Mouse (Mus musculus) forelimb bud, embryonic 11.5 days (tissue): ENCODE measurements at regions not wholly inside any gene's neighbourhood (a gene's known extent, or its start where the extent isn't known, plus 50 kb on each side); places are given as distances from the start of the nearest gene placed in this dataset.

Source experiments
- DNase-seq: peaks from one replicate; pipeline ENCODE4 v3.0.0-alpha.2; 2012; ENCODE audit warnings: low read depth, low spot score

DNA sequence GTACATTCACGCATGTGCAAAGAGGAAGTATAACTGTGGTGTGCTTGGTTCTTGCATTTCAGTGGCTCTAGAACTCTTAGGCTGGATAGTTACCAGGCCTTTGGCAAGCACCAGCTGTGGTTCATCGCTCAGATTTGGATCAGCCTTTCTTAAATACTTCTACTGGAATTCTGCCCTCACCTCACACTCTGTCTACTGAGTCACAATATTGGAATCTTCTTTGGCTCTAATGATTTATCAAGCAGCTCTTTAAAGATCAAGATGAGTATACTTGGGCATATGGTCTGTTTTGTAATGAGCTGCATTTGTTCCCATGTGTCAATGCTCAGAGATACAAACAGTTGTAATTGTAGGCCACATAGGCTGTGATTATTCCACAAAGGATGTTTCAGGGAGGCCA, 197.5 kb downstream of the Icos start:
- no peak for DNase-seq

GRCm38 (mm10) chr1:61179461-61179860, 201.7 kb downstream of the Icos start:
- no peak for DNase-seq

DNA sequence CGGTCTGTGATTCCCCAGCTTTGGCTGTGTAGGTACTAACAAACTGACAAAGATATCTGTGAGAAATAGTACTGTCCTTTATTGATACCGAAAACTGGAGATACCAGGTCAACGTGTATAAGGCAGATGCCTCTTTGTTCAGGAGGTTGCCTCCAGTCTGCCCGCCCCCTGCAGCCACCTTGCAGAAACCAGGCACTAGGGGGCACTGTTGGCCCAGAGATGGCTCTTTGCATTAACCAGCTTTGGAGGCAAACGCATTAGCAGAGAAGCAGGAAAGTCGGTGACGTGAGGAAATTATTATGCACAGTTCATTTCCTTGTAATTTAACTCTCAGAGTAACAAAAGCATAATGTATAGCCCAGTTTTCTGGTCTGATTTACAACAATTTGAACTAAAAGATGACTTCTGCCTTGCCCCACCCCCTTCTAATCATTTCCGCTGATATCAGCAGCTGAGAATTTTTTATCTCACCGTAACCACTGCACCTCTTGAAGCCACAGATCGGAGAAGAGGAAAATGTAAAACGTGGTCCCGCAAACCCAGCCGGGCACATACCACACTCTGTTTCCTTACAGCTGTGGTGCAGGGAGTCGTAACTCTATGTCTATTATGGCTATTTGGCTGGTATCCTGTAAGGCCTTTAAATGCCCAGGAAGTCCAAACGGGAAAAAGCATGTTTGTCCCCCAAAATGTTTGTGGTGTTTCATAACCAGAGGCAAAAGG, 203.5 kb downstream of the Icos start:
- DNase-seq = peak; percentile 92

- no peak for DNase-seq
Observed at GRCm38 (mm10) chr1:61187381-61188100, 209.8 kb downstream of the Icos start.

DNA sequence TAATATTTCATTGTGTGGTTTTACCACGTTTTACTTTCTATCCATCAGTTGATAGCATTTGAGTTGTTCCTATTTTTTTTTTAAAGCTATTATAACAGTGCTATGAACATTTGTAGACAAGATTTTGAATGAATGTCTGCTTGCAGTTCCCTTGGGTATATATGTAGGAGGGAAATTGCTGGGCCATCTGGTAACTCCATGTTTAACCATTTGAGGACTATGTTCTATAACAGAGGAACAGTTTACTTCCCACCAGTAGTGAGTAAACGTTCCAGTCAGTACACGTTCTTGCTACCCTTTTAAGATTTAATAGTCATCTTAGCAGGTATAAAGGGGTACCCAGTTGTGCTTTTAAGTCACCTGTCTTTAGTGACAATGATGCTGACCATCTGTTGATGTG, 213.2 kb downstream of the Icos start:
- DNase-seq = no peak

DNA sequence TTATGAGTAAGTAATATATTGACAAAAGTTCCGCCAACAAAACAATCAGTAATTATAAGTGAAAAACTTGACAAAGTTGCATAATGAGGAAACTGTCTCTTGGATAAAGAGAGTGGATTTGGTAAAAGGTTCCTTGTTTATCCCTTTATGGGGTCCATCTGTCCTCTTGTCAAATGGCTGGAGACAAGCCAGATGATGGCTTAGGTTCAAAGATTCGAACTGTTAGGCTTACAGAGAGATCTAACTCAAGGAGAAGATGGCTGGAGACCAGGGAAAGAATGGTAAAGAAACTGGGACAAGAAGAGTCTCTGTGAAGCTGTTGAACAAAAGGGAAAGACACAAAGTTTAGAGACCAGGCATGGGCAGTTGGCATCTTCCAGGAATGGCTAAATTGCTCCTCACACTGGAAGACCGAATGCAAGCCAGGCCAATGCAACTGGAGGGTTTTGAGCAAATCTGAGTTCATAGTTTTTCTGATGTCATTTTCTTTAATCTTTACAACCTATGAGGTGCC, 220.9 kb downstream of the Icos start:
- no peak for DNase-seq

DNA sequence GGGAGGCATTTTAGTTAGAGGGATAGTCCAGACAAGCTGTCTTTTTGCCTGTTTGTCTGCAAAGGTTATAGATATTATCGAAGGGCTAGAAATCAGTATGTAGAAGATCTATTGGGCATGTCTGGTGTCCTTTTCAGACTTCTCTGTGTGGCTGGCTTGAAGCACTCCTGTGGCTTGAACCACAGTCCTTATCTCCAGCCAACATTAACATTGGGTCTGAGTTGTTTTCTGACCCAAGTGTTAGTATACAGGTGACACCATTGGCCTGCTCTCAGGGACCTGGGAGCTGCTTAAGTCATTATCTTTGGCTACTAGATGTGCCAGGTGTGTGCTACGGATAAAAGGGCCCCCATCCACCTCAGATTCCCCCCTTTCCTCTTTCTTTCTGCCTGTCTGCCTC, 223.3 kb downstream of the Icos start:
- no peak for DNase-seq

GRCm38 (mm10) chr1:61202079-61202478, 224.4 kb downstream of the Icos start:
- no peak for DNase-seq

DNA sequence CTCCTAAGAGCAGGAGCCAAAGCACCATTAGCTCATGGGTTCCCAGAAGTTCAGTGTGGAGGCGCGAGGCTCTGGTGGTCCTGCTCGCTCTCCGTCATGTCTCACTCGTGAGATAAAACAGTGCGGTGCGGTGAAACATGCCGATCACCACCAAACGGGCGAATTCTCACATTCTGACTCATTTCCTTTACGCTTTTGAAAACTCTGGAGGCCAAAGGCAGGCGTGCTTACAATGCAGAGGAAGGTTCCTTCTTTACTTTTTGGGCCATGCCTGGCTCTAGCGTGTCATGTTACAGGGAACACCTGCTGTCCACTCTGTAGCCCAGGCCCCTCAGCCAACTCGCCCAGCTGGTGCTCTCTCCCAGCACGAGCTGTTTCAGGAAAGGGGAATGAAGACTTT, 225.4 kb downstream of the Icos start:
- DNase-seq = peak; percentile 69

GRCm38 (mm10) chr1:61203612-61204011, 225.9 kb downstream of the Icos start:
- peak; percentile 34 for DNase-seq

DNA sequence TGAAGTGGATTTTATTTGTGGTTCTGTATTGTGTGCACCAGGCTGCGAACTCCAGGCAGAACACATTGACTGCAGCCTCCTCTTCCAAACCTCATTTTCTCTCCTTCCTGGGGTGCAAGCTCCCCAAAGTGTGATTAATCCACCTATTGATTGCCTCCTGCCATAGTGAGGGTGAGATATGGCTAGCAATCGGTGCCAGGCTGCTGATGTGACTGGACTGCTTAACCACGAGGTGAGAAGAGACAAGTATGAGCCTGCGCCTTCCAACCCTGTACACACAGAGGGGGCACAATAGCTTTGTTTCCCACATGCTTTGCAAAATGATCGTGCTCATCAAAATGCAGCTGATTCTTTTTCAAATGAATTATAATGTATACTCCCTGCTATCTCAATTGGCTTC, 227.4 kb downstream of the Icos start:
- no peak for DNase-seq

GRCm38 (mm10) chr1:61206861-61207380, 229.2 kb downstream of the Icos start:
- DNase-seq = no peak

DNA sequence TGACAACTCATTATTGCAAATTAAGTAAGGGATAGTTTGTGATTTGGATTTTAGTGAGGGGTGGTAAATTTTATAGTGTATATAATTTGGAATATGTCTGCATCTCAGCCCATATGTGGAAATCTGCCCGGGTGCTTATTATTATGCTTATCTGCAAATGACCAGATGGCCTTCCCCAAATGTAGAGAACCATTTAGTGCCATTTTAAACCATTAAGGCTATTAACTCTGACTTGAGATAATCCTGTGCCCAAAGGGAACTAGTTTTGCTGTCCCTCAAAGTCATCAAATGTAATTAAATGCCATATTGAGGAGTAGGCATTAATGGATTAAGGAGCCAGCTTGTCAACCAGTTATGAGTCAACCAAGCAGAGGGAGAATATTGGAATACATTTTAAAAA, 230.7 kb downstream of the Icos start:
- DNase-seq = no peak

GRCm38 (mm10) chr1:61221131-61221530, 243.4 kb downstream of the Icos start:
- no peak for DNase-seq

GRCm38 (mm10) chr1:61228942-61229341, 251.2 kb downstream of the Icos start:
- DNase-seq = no peak

GRCm38 (mm10) chr1:61233001-61233400, 255.3 kb downstream of the Icos start:
- DNase-seq = no peak

DNA sequence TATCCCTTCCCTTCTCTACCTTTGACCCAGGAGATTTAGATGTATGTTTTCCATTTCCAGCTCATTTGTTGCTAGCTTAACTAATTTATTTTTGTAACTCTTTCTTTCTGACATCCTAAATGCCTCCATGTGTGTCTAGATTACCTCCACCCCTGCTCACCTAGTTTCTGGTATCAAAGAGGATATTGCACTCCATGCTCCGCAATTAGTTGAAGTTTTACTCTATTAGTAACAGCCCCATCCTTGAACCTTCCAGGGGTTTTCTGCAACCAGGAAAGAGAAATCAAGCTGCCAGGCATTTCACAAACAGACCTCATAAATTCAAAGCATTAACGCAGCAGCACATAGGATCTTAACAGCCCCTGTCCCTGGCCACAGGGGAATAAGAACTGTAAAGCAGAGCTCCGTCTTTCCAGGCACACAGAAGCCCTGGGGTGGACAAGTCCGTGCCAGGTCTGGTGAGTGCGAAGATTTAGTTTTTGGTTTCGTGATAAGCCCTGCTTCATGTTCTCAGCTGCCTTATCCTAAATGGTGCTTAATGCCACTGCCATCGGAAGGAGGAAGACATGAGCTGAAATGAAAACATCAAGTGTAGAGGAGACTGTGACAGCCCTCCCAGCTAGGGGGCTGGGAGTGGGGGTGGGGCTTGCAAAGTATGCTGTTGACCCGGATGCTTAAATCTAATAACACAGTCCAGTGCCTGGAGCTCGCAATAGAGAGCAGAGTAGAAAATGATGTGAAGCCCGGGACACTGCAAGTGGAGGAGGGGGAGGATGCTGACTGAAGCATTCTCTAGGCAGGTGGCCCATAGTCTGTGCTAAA, 256.0 kb downstream of the Icos start:
- peak; percentile 77 for DNase-seq

- DNase-seq = no peak
Observed at GRCm38 (mm10) chr1:61234298-61234682, 256.6 kb downstream of the Icos start.

- no peak for DNase-seq
Observed at GRCm38 (mm10) chr1:61236511-61236910, 258.8 kb downstream of the Icos start.

DNA sequence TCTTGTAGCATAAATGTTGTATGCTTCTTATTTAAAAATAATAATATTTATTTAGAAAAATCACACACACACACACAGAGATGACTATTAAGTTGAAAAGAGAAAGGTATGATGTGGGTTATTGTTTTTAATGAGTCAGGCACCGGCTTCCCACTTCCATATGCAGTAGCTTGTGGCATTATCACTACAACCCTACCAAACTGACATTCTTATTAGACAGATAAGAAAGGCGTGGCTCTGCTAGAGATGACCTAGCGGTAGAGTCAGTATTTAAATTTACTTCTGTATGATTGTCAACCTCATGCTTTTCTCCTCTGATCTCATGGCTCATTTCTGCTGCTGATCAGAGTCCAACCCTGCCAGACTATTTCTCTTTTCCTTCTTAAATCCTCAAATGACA, 260.9 kb downstream of the Icos start:
- DNase-seq = no peak

- no peak for DNase-seq
Observed at GRCm38 (mm10) chr1:61257561-61257960, 279.8 kb downstream of the Icos start.

GRCm38 (mm10) chr1:61263466-61263865, 285.7 kb downstream of the Icos start:
- DNase-seq = no peak
